Mouse (Mus musculus) testis, adult 2 months (tissue): Measurements from ENCODE around the gene Plcb1. TPM values are rescaled to one million over a fixed set of nuclear protein-coding genes. Genes with fewer than 3 reads are reported as not detected.

Experiments used
- H3K27ac ChIP-seq: fragments of 200-500 bp; 2 replicates; pipeline ENCODE4 v1.5.1; 2012; ENCODE audit warnings: low read depth, low read length; ENCODE audit not compliant: control insufficient read depth, insufficient read depth
- H3K27me3 ChIP-seq: fragments of 200-500 bp; 2 replicates; pipeline ENCODE4 v1.6.1; 2012; ENCODE audit warnings: mild to moderate bottlenecking, low read length, moderate library complexity; ENCODE audit not compliant: control insufficient read depth, insufficient read depth
- H3K36me3 ChIP-seq: fragments of 200-500 bp; 2 replicates; pipeline ENCODE4 v1.6.1; 2012; ENCODE audit warnings: mild to moderate bottlenecking, low read length; ENCODE audit not compliant: control insufficient read depth, insufficient read depth
- H3K4me1 ChIP-seq: fragments of 200-500 bp; 2 replicates; pipeline ENCODE4 v1.6.1; 2012; ENCODE audit warnings: low read length; ENCODE audit not compliant: control insufficient read depth, insufficient read depth
- H3K4me3 ChIP-seq: fragments of 200-500 bp; 2 replicates; pipeline ENCODE4 v1.5.1; 2012; ENCODE audit warnings: low read depth, mild to moderate bottlenecking, low read length, moderate library complexity, mixed read lengths; ENCODE audit not compliant: control insufficient read depth
- CTCF ChIP-seq: fragments of 200-500 bp; IDR thresholded peaks from 2 replicates; pipeline ENCODE4 v1.5.1; 2012; ENCODE audit warnings: low read depth, mild to moderate bottlenecking, inconsistent platforms, low read length, moderate library complexity; ENCODE audit not compliant: control insufficient read depth, insufficient read depth, insufficient replicate concordance
- POLR2A ChIP-seq: fragments of 200-500 bp; IDR thresholded peaks from 2 replicates; pipeline ENCODE4 v1.6.1; 2012; ENCODE audit warnings: low read depth, mild to moderate bottlenecking, inconsistent platforms, low read length, moderate library complexity; ENCODE audit not compliant: control insufficient read depth
- polyA plus RNA-seq: library from polyadenylated mRNA; depleted of rRNA; stranded (reverse); fragments of >200 nt; gene quantifications from 2 replicates; pipeline ENCODE4 v1.2.3, GENCODE M21; 2012; rRNA removed

The Plcb1 gene
- 0.71 and 0.90 TPM in 2 replicates for polyA plus RNA-seq

DNA sequence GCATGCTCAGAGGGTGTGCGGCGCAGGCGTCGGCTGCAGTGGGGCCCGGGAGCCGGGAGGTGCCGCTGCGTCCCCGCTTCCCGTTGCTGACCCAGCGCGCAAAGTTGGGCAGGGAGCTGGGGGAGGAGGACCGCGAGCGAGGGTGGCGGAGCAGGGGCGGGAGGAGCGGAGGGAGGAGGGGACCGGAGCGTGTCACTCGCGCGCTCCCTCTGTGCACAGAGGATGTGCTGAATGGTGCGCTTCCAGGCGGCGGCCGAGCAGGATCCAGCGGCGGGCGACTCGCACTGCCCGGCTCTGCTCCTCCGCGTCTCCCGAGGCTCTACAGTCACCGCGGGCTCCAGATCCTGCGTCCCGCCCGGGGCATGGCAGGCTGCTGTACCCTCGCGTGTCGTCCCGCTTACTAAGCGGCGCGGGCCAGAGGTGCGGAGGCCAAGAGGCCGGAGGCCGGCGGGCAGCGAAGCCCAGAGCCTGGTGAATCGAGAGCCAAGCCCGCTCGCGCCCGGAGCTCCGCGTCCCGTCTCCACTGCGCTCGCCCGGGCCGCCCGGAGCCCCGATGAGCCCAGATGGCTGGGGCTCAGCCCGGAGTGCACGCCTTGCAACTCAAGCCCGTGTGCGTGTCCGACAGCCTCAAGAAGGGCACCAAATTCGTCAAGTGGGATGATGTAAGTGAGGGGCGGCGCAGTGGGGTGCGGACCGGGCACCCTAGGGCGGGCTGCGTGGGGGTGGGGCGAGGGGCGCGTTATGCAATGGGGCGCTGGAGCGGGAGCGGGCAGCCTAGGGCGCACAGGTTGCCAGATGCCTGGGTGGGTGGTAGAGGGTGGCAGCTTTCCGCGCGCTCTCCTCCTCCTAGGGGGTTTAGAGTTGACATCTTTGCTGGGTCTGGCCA, at the start of gene Plcb1:
TSS of gene Plcb1 (plus strand) at position 98 of the 886 bp plus-strand sequence.
- no peak within 1 kb of the TSS for H3K27ac ChIP-seq
- no peaks in the 10 kb centered on the region for H3K36me3 ChIP-seq
- H3K27me3 ChIP-seq, result no peaks in the 10 kb centered on the region
- H3K4me3 ChIP-seq, result peak within 1 kb of the TSS; percentile 69
- TF ChIP-seq POLR2A (no peak), CTCF (peak; percentile 43; the same call in 1 of the 2 replicates)
- no peaks in the 10 kb centered on the region; the same call in 1 of the 2 replicates for H3K4me1 ChIP-seq

DNA sequence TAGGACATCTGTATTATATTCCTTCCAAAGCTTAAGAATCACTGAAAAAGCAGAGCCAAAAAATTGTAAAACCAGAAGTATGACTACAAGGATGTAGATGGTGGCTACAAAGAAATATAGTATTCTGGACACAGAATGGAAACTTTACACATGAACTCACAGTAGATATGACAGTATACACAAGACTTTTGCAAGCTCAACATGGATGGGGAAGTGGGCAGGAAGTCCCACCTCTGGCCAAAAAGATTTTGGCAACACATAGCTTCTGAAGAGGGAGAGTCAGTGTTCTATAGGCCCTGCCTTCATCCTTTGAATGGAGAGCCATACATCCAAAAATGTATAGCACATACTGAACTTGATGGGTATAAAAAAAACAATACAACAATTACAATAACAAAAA, 30.3 kb upstream of the Plcb1 start:
- Histone ChIP-seq H3K4me1 (no peaks in the 10 kb centered on the region), H3K36me3 (no peaks in the 10 kb centered on the region), H3K27me3 (no peaks in the 10 kb centered on the region), H3K27ac (no peak overlapping the region), H3K4me3 (no peak overlapping the region)
- TF ChIP-seq CTCF (no peak), POLR2A (no peak)

DNA sequence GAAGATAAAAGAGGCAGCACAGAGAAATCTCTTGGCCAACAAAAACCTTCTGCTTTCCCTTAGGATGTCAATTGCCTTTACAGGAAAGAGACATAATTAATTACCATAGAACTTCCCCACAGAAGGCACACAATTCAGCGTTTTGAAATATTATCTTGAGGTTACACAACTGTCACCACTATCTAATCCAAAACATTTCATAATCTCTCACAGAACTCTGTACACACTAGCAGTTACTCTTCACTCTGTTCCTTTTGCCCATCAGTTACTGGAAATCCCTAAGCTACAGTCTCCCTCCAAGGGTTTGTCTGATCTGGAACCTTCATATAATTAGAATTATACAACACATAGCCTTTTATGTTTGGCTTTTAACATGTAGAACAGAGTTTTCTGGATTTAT, 29.8 kb upstream of the Plcb1 start:
- Histone ChIP-seq H3K36me3 (no peaks in the 10 kb centered on the region), H3K27me3 (no peaks in the 10 kb centered on the region), H3K4me3 (no peak overlapping the region), H3K4me1 (no peaks in the 10 kb centered on the region), H3K27ac (no peak overlapping the region)
- no peak for TF ChIP-seq POLR2A
- no peak for TF ChIP-seq CTCF

DNA sequence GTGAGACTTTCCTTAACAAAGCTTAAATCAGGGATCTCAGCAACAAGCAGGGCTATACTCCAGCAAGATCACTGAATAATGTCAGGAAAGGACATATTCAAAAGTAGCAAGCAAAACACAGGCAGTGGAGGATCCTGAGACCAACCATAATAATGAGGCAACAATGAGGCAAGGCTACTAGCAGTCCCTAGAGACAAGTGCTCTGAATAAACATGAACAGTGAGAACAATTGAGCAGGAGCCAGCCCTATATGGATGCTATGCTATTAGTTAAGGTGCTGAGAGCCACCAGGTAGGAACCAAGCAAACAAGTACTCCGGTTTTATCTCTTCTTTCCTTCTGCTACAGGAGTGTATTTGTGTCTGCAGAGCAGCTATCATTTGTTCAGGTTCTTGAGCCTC, 24.8 kb upstream of the Plcb1 start:
- Histone ChIP-seq H3K27me3 (no peaks in the 10 kb centered on the region), H3K4me3 (no peak overlapping the region), H3K36me3 (no peaks in the 10 kb centered on the region), H3K27ac (no peak overlapping the region), H3K4me1 (no peaks in the 10 kb centered on the region)
- TF ChIP-seq CTCF (no peak), POLR2A (no peak)

DNA sequence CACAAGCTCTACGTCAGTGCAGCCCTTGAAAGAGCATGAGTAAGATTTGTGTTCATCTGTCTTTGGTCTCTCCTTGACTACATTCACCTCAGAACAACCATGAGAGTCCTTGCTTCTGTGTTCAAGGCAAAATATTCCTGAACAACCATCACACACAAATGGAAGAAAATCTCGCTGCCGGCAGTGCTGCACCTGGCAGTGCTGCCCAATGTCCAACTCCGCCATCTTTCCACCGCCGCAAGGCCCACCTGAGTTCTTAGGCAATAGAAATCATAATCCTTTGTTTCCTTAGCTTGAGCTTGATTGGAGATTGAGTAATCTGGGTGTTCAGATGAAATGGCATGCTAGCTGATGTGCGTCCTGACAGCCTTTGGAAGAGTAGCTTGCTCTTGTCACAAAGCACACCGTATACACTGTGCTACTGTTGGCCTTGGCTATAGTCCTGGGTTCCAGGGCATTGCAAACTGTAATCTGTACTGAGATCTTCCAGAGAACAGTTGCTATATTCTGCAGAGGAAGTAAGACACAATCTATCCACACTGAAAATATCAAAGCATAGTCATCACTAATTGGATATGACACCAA, 22.4 kb upstream of the Plcb1 start:
- no peak for TF ChIP-seq CTCF
- no peak for TF ChIP-seq POLR2A
- Histone ChIP-seq H3K4me1 (no peaks in the 10 kb centered on the region), H3K36me3 (no peaks in the 10 kb centered on the region), H3K27me3 (no peaks in the 10 kb centered on the region), H3K27ac (no peak overlapping the region), H3K4me3 (no peak overlapping the region)

DNA sequence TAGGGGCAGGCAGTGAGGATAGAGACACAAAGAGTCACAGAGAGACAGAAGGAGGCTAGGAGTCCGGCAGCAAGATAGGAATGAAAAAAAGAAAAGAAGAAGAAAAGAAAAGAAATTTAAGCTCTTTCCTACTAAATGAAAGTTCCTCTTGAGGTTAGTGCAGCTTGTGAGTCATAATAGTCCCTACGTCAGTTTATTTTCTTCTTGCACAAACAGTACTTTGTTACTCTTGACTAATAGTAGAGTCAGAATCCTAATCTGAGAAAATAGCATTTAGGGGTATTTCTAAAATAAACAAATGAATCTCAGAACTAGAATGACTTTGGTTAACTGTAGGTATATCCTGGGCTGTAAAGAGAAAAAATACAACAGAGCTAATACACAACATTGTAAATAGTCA, 21.4 kb upstream of the Plcb1 start:
- no peaks in the 10 kb centered on the region for H3K4me1 ChIP-seq
- TF ChIP-seq CTCF (no peak), POLR2A (no peak)
- no peak overlapping the region for H3K27ac ChIP-seq
- no peaks in the 10 kb centered on the region for H3K36me3 ChIP-seq
- H3K27me3 ChIP-seq, result no peaks in the 10 kb centered on the region
- H3K4me3 ChIP-seq, result no peak overlapping the region

DNA sequence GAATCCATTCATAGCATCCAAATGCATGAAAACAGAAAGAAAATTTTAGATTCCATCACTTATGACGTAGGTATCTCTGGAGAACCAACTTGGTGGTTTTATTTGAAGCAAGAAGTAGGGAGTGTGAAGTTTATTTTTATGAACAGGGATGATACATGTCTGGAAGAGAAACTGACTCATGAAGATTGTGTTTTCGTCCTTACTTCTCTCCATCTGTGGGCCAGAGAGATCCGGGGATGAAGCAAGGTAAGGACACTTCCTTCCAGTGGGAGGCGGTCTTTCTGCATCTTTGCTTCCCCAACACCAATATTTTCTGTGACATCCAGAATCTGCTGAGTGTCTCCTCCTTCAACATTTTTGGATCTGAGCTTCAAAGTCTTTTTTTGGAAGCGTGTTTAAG, 6.0 kb upstream of the Plcb1 start:
- Histone ChIP-seq H3K4me3 (no peak overlapping the region), H3K4me1 (no peaks in the 10 kb centered on the region), H3K27me3 (no peaks in the 10 kb centered on the region), H3K27ac (no peak overlapping the region), H3K36me3 (no peaks in the 10 kb centered on the region)
- no peak for TF ChIP-seq CTCF
- no peak for TF ChIP-seq POLR2A
